Mouse (Mus musculus) lung, adult 2 months (tissue): ENCODE results near the gene Mgea5. TPM values are rescaled to one million over a fixed set of nuclear protein-coding genes. Genes with fewer than 3 reads are reported as not detected.
A peak's percentile ranks its signal among the peaks of the same experiment; 100 is the strongest.

Source experiments
- DNase-seq: peaks from one replicate; pipeline ENCODE4 v3.0.0; 2022
- H3K4me1 ChIP-seq: fragments of 200-500 bp; 2 replicates; pipeline ENCODE4 v1.6.1; 2011; ENCODE audit warnings: low read length; ENCODE audit not compliant: control insufficient read depth, insufficient read depth
- H3K4me3 ChIP-seq: fragments of 200-500 bp; replicated peaks from 2 replicates; pipeline ENCODE3; 2011; ENCODE audit warnings: low read depth, mild to moderate bottlenecking, control low read depth, low read length; ENCODE audit errors: extremely low read depth
- CTCF ChIP-seq: fragments of 200-500 bp; IDR thresholded peaks from 2 replicates; pipeline ENCODE4 v1.5.1; 2011; ENCODE audit warnings: mild to moderate bottlenecking, low read length, control low read depth; ENCODE audit not compliant: insufficient read depth
- POLR2A ChIP-seq: fragments of 200-500 bp; IDR thresholded peaks from 2 replicates; pipeline ENCODE4 v1.6.1; 2011; ENCODE audit warnings: low read depth, mild to moderate bottlenecking, control low read depth, low read length, borderline replicate concordance; ENCODE audit errors: extremely low read depth
- WGBS: fragments of 180-500 bp; shearing (Covaris S2); methylation state at CpG from one replicate; pipeline ENCODE4 v1.1.7; 2018; 5-methylcytosine and 5-hydroxymethylcytosine counted together
- polyA plus RNA-seq: library from polyadenylated mRNA; depleted of rRNA; stranded (reverse); fragments of >200 nt; gene quantifications from 2 replicates; pipeline ENCODE4 v1.2.3, GENCODE M21; 2012; rRNA removed

Gene Mgea5
- polyA plus RNA-seq, 1 experiment = 35.6 TPM

DNA sequence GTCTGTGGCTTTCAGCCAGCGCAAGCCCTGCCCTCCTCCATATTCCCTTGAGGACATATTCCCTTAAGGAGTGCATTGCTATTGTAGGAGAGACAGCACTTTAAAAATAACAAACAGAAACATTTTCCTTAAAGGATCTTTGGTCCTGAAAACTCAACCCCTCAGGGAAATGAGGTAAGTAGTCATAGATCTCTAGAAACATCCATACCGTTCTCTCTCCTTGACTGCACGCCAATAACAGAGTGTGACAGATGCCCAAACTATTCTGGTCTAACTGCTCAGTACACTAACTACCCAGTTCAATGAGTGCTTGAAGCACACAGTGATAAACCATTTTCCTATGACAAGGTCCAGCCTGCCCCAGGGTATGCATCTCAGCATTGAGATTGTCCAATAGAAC lies 65.4 kb downstream of the Mgea5 start:
- H3K4me1 ChIP-seq = no peaks in the 10 kb centered on the region
- H3K4me3 ChIP-seq = no peak overlapping the region
- TF ChIP-seq POLR2A (no peak), CTCF (no peak)
- 60% methylated on average over 3 of the region's 3 CpGs for WGBS
- DNase-seq = no peak

DNA sequence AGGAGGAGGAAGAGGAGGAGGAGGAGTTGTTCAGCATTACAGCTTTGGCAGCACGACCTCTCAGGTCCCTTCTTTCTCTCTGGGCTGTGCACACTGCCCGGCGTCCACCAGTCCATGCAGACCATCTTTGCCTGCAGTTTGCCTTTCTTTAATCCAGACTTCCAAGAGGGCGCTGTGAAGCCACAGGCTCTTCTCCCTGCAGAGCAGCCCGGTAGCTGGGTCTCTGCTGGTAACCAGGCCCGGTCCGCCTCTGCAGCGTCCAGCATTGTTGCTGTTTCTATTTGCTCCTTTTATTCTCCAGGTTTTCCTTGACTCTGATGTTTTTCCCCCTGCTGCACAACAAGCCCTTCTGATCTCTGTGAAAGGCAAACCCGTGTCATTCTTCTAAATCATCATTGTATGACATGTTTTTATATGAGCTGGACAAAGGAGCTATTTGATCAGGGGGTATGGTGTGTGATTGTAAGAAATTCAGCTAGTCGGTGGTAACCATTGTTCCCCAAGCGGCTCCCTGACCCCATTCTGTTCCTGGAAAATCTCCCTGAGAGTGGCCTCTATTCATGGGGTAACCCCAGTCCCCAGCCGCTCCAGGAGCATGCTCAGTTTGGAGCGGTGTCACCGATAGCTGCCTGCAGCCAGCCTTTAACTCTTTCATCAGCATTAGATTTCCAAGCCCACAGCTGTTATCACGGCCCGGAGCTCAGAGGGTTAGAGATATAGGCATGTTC lies 66.0 kb downstream of the Mgea5 start:
- DNase-seq = no peak
- Histone ChIP-seq H3K4me1 (no peaks in the 10 kb centered on the region), H3K4me3 (no peak overlapping the region)
- 21% methylated on average over 15 of the region's 16 CpGs for WGBS
- TF ChIP-seq CTCF = 0 out of 2 replicates have a peak, but pooled peaks have one; percentile 11
- no peak for TF ChIP-seq POLR2A

DNA sequence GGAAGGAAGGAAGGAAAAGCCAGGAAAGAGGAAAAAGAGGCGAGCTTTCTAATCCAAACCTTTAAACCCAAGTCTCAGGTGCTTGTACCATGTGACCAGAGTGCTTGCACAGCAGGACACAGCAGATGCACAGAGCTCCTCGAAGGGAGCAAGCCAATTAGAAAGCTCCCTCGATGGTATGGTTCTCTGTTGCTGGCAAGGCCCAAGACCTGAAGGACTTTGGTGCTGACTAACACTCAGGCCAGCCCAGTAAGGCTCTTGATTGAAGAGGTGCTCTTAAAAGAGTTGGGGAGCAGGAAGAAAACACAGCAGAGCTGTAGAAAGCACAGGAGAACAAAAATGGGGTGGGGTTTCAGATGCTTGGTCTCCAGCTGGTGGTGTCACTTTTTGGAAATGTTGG lies 74.9 kb downstream of the Mgea5 start:
- peaks cover 3% of the 10 kb centered on the region for H3K4me1 ChIP-seq
- H3K4me3 ChIP-seq = no peak overlapping the region
- WGBS = 47% methylated on average over 3 of the region's 3 CpGs
- TF ChIP-seq CTCF (no peak), POLR2A (no peak)
- DNase-seq = peak; percentile 16

Other genes starting within 250 kb of the Mgea5 start
- gene Poll, start 223.3 kb downstream of the Mgea5 start, polyA plus RNA-seq = 9.1 and 10.6 TPM in 2 replicates
- 6.6 and 7.5 TPM in 2 replicates for gene Gm17018, start 223.2 kb downstream of the Mgea5 start, polyA plus RNA-seq
- gene Fbxw4, start 123.5 kb downstream of the Mgea5 start, polyA plus RNA-seq = 95.0 and 99.6 TPM in 2 replicates
- gene Fgf8, start 40.9 kb downstream of the Mgea5 start, polyA plus RNA-seq = not detected in 2 replicates
- gene Npm3, start 34.2 kb downstream of the Mgea5 start, polyA plus RNA-seq = 39.0 and 41.3 TPM in 2 replicates
- gene Kcnip2, start 32.2 kb upstream of the Mgea5 start, polyA plus RNA-seq = 1.1 and 1.4 TPM in 2 replicates
- 6.7 and 9.5 TPM in 2 replicates for gene Armh3, start 214.7 kb upstream of the Mgea5 start, polyA plus RNA-seq
- 7.5 and 8.7 TPM in 2 replicates for gene Hps6, start 219.7 kb upstream of the Mgea5 start, polyA plus RNA-seq